Mouse (Mus musculus): ENCODE measurements at regions not wholly inside any gene's neighbourhood (a gene's known extent, or its start where the extent isn't known, plus 50 kb on each side); places are given as distances from the start of the nearest gene placed in this dataset.

GRCm38 (mm10) chr6:51709340-51710067, 185.8 kb downstream of the Snx10 start:
- TF ChIP-seq POLR2A (IDR thresholded peaks at IDR 0.05; ENCODE audit: control insufficient read depth, extremely low read depth, insufficient read depth, low read length, poor library complexity), result no peak
- no peak for TF ChIP-seq CTCF (IDR thresholded peaks at IDR 0.05; ENCODE audit: borderline replicate concordance, control insufficient read depth, extremely low read depth, insufficient read depth, low read length, poor library complexity)
- Histone ChIP-seq H3K27me3 (ENCODE audit: control insufficient read depth, insufficient read depth, low read length) (no peaks in the 10 kb centered on the region), H3K36me3 (ENCODE audit: control insufficient read depth, insufficient read depth, low read length) (no peaks in the 10 kb centered on the region), H3K27ac (ENCODE audit: control insufficient read depth, insufficient read depth, low read length) (no peak overlapping the region), H3K4me3 (ENCODE audit: control insufficient read depth, insufficient read depth, low read length) (no peak overlapping the region), H3K4me1 (replicated peaks; ENCODE audit: control insufficient read depth, insufficient read depth, low read length) (no peaks in the 10 kb centered on the region)
- 85% methylated on average over 11 of the region's 11 CpGs for WGBS
- no peak for DNase-seq

- 92% methylated on average over 5 of the region's 5 CpGs for WGBS
- TF ChIP-seq POLR2A (IDR thresholded peaks at IDR 0.05; ENCODE audit: control insufficient read depth, extremely low read depth, insufficient read depth, low read length, poor library complexity) (no peak), CTCF (IDR thresholded peaks at IDR 0.05; ENCODE audit: borderline replicate concordance, control insufficient read depth, extremely low read depth, insufficient read depth, low read length, poor library complexity) (no peak)
- Histone ChIP-seq H3K4me1 (replicated peaks; ENCODE audit: control insufficient read depth, insufficient read depth, low read length) (no peaks in the 10 kb centered on the region), H3K4me3 (ENCODE audit: control insufficient read depth, insufficient read depth, low read length) (no peak overlapping the region), H3K27ac (ENCODE audit: control insufficient read depth, insufficient read depth, low read length) (no peak overlapping the region), H3K36me3 (ENCODE audit: control insufficient read depth, insufficient read depth, low read length) (no peaks in the 10 kb centered on the region), H3K27me3 (ENCODE audit: control insufficient read depth, insufficient read depth, low read length) (no peaks in the 10 kb centered on the region)
- no peak for DNase-seq
These were observed 186.5 kb downstream of the Snx10 start for GRCm38 (mm10) chr6:51710153-51710552.

GRCm38 (mm10) chr6:51710926-51711615, 187.4 kb downstream of the Snx10 start:
- no peaks in the 10 kb centered on the region for H3K27me3 ChIP-seq (ENCODE audit: control insufficient read depth, insufficient read depth, low read length)
- H3K4me3 ChIP-seq (ENCODE audit: control insufficient read depth, insufficient read depth, low read length), result no peak overlapping the region
- H3K4me1 ChIP-seq (replicated peaks; ENCODE audit: control insufficient read depth, insufficient read depth, low read length), result no peaks in the 10 kb centered on the region
- H3K27ac ChIP-seq (ENCODE audit: control insufficient read depth, insufficient read depth, low read length), result no peak overlapping the region
- TF ChIP-seq POLR2A (IDR thresholded peaks at IDR 0.05; ENCODE audit: control insufficient read depth, extremely low read depth, insufficient read depth, low read length, poor library complexity) (no peak), CTCF (IDR thresholded peaks at IDR 0.05; ENCODE audit: borderline replicate concordance, control insufficient read depth, extremely low read depth, insufficient read depth, low read length, poor library complexity) (no peak)
- DNase-seq, result no peak
- no peaks in the 10 kb centered on the region for H3K36me3 ChIP-seq (ENCODE audit: control insufficient read depth, insufficient read depth, low read length)
- whole genome bisulfite sequencing, result 94% methylated on average over 15 of the region's 15 CpGs

GRCm38 (mm10) chr6:51711616-51711970, 187.9 kb downstream of the Snx10 start:
- H3K27ac ChIP-seq (ENCODE audit: control insufficient read depth, insufficient read depth, low read length), result no peak overlapping the region
- 89% methylated on average over 7 of the region's 7 CpGs for WGBS

GRCm38 (mm10) chr6:51715158-51715840, 191.6 kb downstream of the Snx10 start:
- no peak overlapping the region for H3K27ac ChIP-seq (ENCODE audit: control insufficient read depth, insufficient read depth, low read length)
- TF ChIP-seq POLR2A (IDR thresholded peaks at IDR 0.05; ENCODE audit: control insufficient read depth, extremely low read depth, insufficient read depth, low read length, poor library complexity) (no peak), CTCF (IDR thresholded peaks at IDR 0.05; ENCODE audit: borderline replicate concordance, control insufficient read depth, extremely low read depth, insufficient read depth, low read length, poor library complexity) (no peak)
- no peaks in the 10 kb centered on the region for H3K27me3 ChIP-seq (ENCODE audit: control insufficient read depth, insufficient read depth, low read length)

More at GRCm38 (mm10) chr6:51711616-51711970, 187.9 kb downstream of the Snx10 start:
- DNase-seq, result no peak
- Histone ChIP-seq H3K4me3 (ENCODE audit: control insufficient read depth, insufficient read depth, low read length) (no peak overlapping the region), H3K27me3 (ENCODE audit: control insufficient read depth, insufficient read depth, low read length) (no peaks in the 10 kb centered on the region), H3K4me1 (replicated peaks; ENCODE audit: control insufficient read depth, insufficient read depth, low read length) (no peaks in the 10 kb centered on the region), H3K36me3 (ENCODE audit: control insufficient read depth, insufficient read depth, low read length) (no peaks in the 10 kb centered on the region)
- TF ChIP-seq POLR2A (IDR thresholded peaks at IDR 0.05; ENCODE audit: control insufficient read depth, extremely low read depth, insufficient read depth, low read length, poor library complexity) (no peak), CTCF (IDR thresholded peaks at IDR 0.05; ENCODE audit: borderline replicate concordance, control insufficient read depth, extremely low read depth, insufficient read depth, low read length, poor library complexity) (no peak)

GRCm38 (mm10) chr6:51717386-51717785, 193.7 kb downstream of the Snx10 start:
- Histone ChIP-seq H3K27ac (ENCODE audit: control insufficient read depth, insufficient read depth, low read length) (no peak overlapping the region), H3K4me1 (replicated peaks; ENCODE audit: control insufficient read depth, insufficient read depth, low read length) (no peaks in the 10 kb centered on the region), H3K4me3 (ENCODE audit: control insufficient read depth, insufficient read depth, low read length) (no peak overlapping the region), H3K27me3 (ENCODE audit: control insufficient read depth, insufficient read depth, low read length) (no peaks in the 10 kb centered on the region), H3K36me3 (ENCODE audit: control insufficient read depth, insufficient read depth, low read length) (no peaks in the 10 kb centered on the region)
- DNase-seq, result no peak
- TF ChIP-seq CTCF (IDR thresholded peaks at IDR 0.05; ENCODE audit: borderline replicate concordance, control insufficient read depth, extremely low read depth, insufficient read depth, low read length, poor library complexity) (no peak), POLR2A (IDR thresholded peaks at IDR 0.05; ENCODE audit: control insufficient read depth, extremely low read depth, insufficient read depth, low read length, poor library complexity) (no peak)
- 93% methylated on average over 7 of the region's 7 CpGs for WGBS

More at GRCm38 (mm10) chr6:51715158-51715840, 191.6 kb downstream of the Snx10 start:
- H3K4me3 ChIP-seq (ENCODE audit: control insufficient read depth, insufficient read depth, low read length), result no peak overlapping the region
- no peak for DNase-seq
- WGBS, result 85% methylated on average over 8 of the region's 8 CpGs
- no peaks in the 10 kb centered on the region for H3K4me1 ChIP-seq (replicated peaks; ENCODE audit: control insufficient read depth, insufficient read depth, low read length)
- H3K36me3 ChIP-seq (ENCODE audit: control insufficient read depth, insufficient read depth, low read length), result no peaks in the 10 kb centered on the region

Data from thymus, adult 2 months (tissue).